Mouse (Mus musculus) limb, embryonic 15.5 days (tissue): ENCODE data around the gene Adamts14. TPM values are rescaled to one million over a fixed set of nuclear protein-coding genes. Genes with fewer than 3 reads are reported as not detected.

Experiments used
- ATAC-seq: fragments of 200-750 bp; cut with Nextera tagmentation; 2 replicates; pipeline ENCODE4 v1.8.0; 2017; ENCODE audit warnings: low read depth, moderate TSS enrichment; ENCODE audit not compliant: insufficient number of reproducible peaks, low FRiP score, low TSS enrichment
- H3K27ac ChIP-seq: fragments of 300-500 bp; sonication (generic); 2 replicates; pipeline ENCODE4 v1.5.1; 2015; ENCODE audit warnings: moderate library complexity, mild to moderate bottlenecking, inconsistent platforms
- H3K27me3 ChIP-seq: fragments of 300-500 bp; sonication (generic); 2 replicates; pipeline ENCODE4 v1.6.1; 2015; ENCODE audit warnings: inconsistent platforms
- H3K36me3 ChIP-seq: fragments of 300-500 bp; sonication (generic); 2 replicates; pipeline ENCODE4 v1.6.1; 2015; ENCODE audit warnings: inconsistent platforms
- H3K4me1 ChIP-seq: fragments of 300-500 bp; sonication (generic); 2 replicates; pipeline ENCODE4 v1.6.1; 2015; ENCODE audit warnings: inconsistent platforms
- H3K4me2 ChIP-seq: fragments of 300-500 bp; sonication (generic); 2 replicates; pipeline ENCODE4 v1.6.1; 2015; ENCODE audit warnings: mild to moderate bottlenecking, inconsistent platforms
- H3K4me3 ChIP-seq: fragments of 300-500 bp; sonication (generic); 2 replicates; pipeline ENCODE4 v1.5.1; 2015; ENCODE audit warnings: mild to moderate bottlenecking, inconsistent platforms
- H3K9ac ChIP-seq: fragments of 300-500 bp; sonication (generic); 2 replicates; pipeline ENCODE4 v1.6.1; 2015; ENCODE audit warnings: inconsistent platforms
- H3K9me3 ChIP-seq: fragments of 300-500 bp; sonication (generic); 2 replicates; pipeline ENCODE4 v1.6.1; 2016; ENCODE audit warnings: inconsistent platforms
- WGBS: fragments of 180-500 bp; shearing (Covaris S2); methylation state at CpG from one replicate; pipeline ENCODE4 v1.1.7; 2015; 5-methylcytosine and 5-hydroxymethylcytosine counted together
- polyA plus RNA-seq: library from polyadenylated mRNA; unstranded; fragments of >200 nt; fragmentation: Nextera tagmentation; extraction: Ambion mirVana; gene quantifications from 2 replicates; pipeline ENCODE4 v1.2.1, GENCODE M21; 2015

Adamts14 gene
- polyA plus RNA-seq, 1 experiment from 2014 or later, result 4.9 TPM

DNA sequence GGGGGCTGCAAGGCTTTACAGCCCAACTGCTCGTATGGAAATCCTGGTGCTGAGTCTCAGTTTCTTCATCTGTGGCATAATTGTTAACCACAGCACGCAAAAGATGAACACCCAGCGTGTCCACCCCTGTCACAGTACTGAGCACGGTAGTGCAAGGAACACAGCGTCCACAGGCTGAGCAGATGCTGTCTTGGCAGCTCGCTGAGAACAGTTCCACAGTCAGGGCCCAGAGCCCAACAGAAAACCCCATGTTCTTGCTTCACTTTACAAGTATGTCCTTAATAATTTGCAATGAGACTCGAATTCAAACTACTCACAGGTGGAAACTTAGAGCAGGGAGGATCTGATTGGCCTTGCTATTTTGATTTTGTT lies 592 bp upstream of the Adamts14 start:
- H3K4me3 ChIP-seq, result peak overlapping the region; percentile 63
- H3K27ac ChIP-seq, result peak overlapping the region; percentile 84
- no peaks in the 10 kb centered on the region for H3K36me3 ChIP-seq
- peak overlapping the region; percentile 93 for H3K4me2 ChIP-seq
- H3K9ac ChIP-seq, result peak overlapping the region; percentile 68; the same call in 1 of the 2 replicates
- no peaks in the 10 kb centered on the region for H3K27me3 ChIP-seq
- 32% methylated on average over 7 of the region's 7 CpGs for WGBS
- peaks cover 44% of the 10 kb centered on the region for H3K4me1 ChIP-seq
- no peaks in the 10 kb centered on the region for H3K9me3 ChIP-seq
- no peak for ATAC-seq

DNA sequence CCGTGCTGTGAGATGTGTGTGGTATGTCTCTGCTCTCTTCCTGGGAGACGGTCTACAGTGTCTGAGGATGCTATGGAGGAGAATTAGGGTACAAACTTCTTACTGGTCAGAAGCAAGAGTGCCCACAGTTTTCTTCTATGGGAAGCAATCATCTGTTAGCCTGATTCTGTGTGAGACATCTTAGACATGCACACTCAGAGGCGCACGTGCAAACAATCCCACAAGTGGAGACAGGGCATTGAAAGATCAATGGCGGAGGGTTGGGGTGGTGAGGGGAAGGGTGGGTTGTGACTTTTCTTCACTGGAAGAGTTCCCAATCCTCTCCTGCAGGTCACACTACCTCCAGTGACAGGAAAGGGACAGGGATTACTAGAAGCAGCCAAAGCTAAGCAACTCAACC lies 607 bp downstream of the Adamts14 start:
- H3K4me3 ChIP-seq, result peak overlapping the region; percentile 63
- peak overlapping the region; percentile 68 for H3K9ac ChIP-seq
- H3K36me3 ChIP-seq, result no peaks in the 10 kb centered on the region
- H3K27ac ChIP-seq, result peak overlapping the region; percentile 84
- no peaks in the 10 kb centered on the region for H3K27me3 ChIP-seq
- peaks cover 40% of the 10 kb centered on the region for H3K4me1 ChIP-seq
- no peaks in the 10 kb centered on the region for H3K9me3 ChIP-seq
- 34% methylated on average over 5 of the region's 5 CpGs for WGBS
- peak overlapping the region; percentile 93 for H3K4me2 ChIP-seq
- ATAC-seq, result no peak

GRCm38 (mm10) chr10:61272089-61272626 lies 1.1 kb downstream of the Adamts14 start:
- WGBS, result 53% methylated on average over 8 of the region's 8 CpGs
- Histone ChIP-seq H3K4me2 (peak overlapping the region; percentile 93), H3K4me3 (peak overlapping the region; percentile 63), H3K27me3 (no peaks in the 10 kb centered on the region), H3K27ac (peak overlapping the region; percentile 54; the same call in 1 of the 2 replicates), H3K9ac (no peak overlapping the region), H3K36me3 (no peaks in the 10 kb centered on the region), H3K9me3 (no peaks in the 10 kb centered on the region), H3K4me1 (peaks cover 40% of the 10 kb centered on the region)
- no peak for ATAC-seq

GRCm38 (mm10) chr10:61267378-61267777 lies 5.9 kb downstream of the Adamts14 start:
- Histone ChIP-seq H3K4me1 (peaks cover 20% of the 10 kb centered on the region), H3K4me2 (no peak overlapping the region), H3K27me3 (no peaks in the 10 kb centered on the region), H3K4me3 (no peak overlapping the region), H3K9ac (no peak overlapping the region), H3K36me3 (0 out of 2 replicates have a peak, but pooled peaks cover 5% of the 10 kb centered on the region), H3K9me3 (no peaks in the 10 kb centered on the region), H3K27ac (no peak overlapping the region)
- no peak for ATAC-seq
- 52% methylated on average over 5 of the region's 5 CpGs for WGBS

GRCm38 (mm10) chr10:61263606-61264005 lies 9.6 kb downstream of the Adamts14 start:
- WGBS, result 77% methylated on average over 8 of the region's 8 CpGs

GRCm38 (mm10) chr10:61261229-61262156 lies 11.7 kb downstream of the Adamts14 start:
- H3K4me1 ChIP-seq, result peaks cover 19% of the 10 kb centered on the region
- ATAC-seq, result peak; percentile 22; the same call in 1 of the 2 replicates
- no peaks in the 10 kb centered on the region for H3K9me3 ChIP-seq
- no peak overlapping the region for H3K4me3 ChIP-seq
- H3K36me3 ChIP-seq, result no peaks in the 10 kb centered on the region
- H3K27ac ChIP-seq, result no peak overlapping the region
- 52% methylated on average over 13 of the region's 13 CpGs for WGBS
- H3K4me2 ChIP-seq, result no peak overlapping the region
- no peak overlapping the region for H3K9ac ChIP-seq
- H3K27me3 ChIP-seq, result no peaks in the 10 kb centered on the region

More at GRCm38 (mm10) chr10:61263606-61264005, 9.6 kb downstream of the Adamts14 start:
- no peak overlapping the region for H3K4me3 ChIP-seq
- H3K27me3 ChIP-seq, result no peaks in the 10 kb centered on the region
- H3K4me2 ChIP-seq, result no peak overlapping the region
- 0 out of 2 replicates have a peak, but pooled peaks cover 5% of the 10 kb centered on the region for H3K36me3 ChIP-seq
- H3K9ac ChIP-seq, result no peak overlapping the region
- H3K4me1 ChIP-seq, result peaks cover 19% of the 10 kb centered on the region
- no peak for ATAC-seq
- no peaks in the 10 kb centered on the region for H3K9me3 ChIP-seq
- H3K27ac ChIP-seq, result peak overlapping the region; percentile 55; the same call in 1 of the 2 replicates

- Histone ChIP-seq H3K36me3 (no peaks in the 10 kb centered on the region), H3K4me3 (no peak overlapping the region), H3K4me2 (no peak overlapping the region), H3K27me3 (no peaks in the 10 kb centered on the region), H3K9ac (no peak overlapping the region), H3K27ac (no peak overlapping the region), H3K4me1 (peaks cover 28% of the 10 kb centered on the region), H3K9me3 (no peaks in the 10 kb centered on the region)
- WGBS, result 83% methylated on average over 1 of the region's 1 CpGs
- ATAC-seq, result no peak
Measured at GRCm38 (mm10) chr10:61258131-61258530, 15.1 kb downstream of the Adamts14 start.

DNA sequence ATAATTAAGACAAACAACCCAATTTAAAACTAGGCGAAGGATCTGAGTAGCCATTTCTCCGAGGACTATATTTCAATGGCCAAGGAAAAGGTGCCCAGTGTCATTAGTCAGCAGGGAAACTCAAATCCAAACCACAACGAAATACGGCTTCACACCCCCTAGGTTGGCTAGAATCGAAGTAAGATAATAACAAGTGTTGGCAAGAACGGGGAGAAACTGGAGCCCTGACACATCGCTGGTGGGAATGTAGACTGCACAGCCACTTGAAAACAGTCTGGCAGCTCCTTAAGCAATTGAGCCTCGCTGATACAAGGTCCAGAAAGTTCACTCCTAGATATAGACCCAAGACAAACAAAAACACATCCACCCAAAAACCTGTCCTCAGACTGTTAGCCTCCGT lies 16.6 kb downstream of the Adamts14 start:
- ATAC-seq, result no peak
- 82% methylated on average over 9 of the region's 9 CpGs for WGBS
- no peak overlapping the region for H3K9ac ChIP-seq
- no peak overlapping the region for H3K27ac ChIP-seq
- H3K36me3 ChIP-seq, result no peaks in the 10 kb centered on the region
- no peak overlapping the region for H3K4me3 ChIP-seq
- no peak overlapping the region for H3K4me2 ChIP-seq
- no peaks in the 10 kb centered on the region for H3K9me3 ChIP-seq
- H3K4me1 ChIP-seq, result peaks cover 22% of the 10 kb centered on the region
- no peaks in the 10 kb centered on the region for H3K27me3 ChIP-seq

GRCm38 (mm10) chr10:61255190-61255589 lies 18.0 kb downstream of the Adamts14 start:
- no peak overlapping the region for H3K9ac ChIP-seq
- no peak overlapping the region for H3K4me3 ChIP-seq
- H3K9me3 ChIP-seq, result no peaks in the 10 kb centered on the region
- no peak for ATAC-seq
- WGBS, result 62% methylated on average over 8 of the region's 8 CpGs
- H3K36me3 ChIP-seq, result no peaks in the 10 kb centered on the region
- no peak overlapping the region for H3K27ac ChIP-seq
- no peak overlapping the region for H3K4me2 ChIP-seq
- no peaks in the 10 kb centered on the region for H3K27me3 ChIP-seq
- H3K4me1 ChIP-seq, result peaks cover 18% of the 10 kb centered on the region

DNA sequence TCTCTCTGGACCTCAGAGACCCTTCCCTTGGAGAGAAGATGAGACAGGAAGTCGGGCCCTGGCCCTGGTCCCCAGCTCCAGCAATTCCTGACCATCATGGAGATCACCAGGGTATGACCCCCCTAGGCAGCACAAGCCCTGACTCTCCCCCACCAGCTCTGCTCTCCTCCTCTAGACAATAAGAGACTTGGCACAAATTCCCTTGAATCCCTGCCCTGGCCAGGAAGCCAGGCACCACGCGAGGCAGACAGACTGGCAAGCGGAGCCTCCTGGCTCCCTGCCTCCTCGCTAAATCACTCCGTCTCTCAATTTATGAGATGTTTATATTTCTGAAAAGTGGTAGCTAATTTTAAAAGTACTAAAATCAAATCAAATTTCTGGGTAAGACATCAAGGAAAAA lies 18.5 kb downstream of the Adamts14 start:
- Histone ChIP-seq H3K4me3 (no peak overlapping the region), H3K4me1 (peaks cover 21% of the 10 kb centered on the region), H3K36me3 (no peaks in the 10 kb centered on the region), H3K4me2 (no peak overlapping the region), H3K27ac (no peak overlapping the region), H3K27me3 (no peaks in the 10 kb centered on the region), H3K9ac (no peak overlapping the region), H3K9me3 (no peaks in the 10 kb centered on the region)
- no peak for ATAC-seq
- WGBS, result 39% methylated on average over 6 of the region's 6 CpGs

DNA sequence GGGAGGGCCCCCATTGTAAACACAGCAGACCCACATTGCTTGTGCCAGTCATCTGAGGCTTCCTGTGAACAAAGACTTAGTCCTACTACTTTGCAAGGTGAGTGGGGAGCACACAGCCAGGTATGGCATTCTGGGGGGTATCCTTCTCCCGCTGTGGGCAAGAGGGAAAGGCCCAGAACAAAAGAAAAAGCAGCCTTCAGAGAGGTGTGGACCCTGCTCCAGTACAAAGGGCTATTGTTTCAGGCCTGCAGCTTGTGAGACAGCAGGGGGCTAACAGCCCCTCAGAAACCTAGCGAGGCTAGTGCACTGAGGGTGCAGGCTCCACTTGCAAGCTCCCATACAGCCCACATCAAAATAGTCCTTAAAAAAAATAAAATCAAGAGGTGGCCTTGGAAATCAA lies 23.3 kb downstream of the Adamts14 start:
- H3K4me3 ChIP-seq, result no peak overlapping the region
- H3K9ac ChIP-seq, result no peak overlapping the region
- H3K36me3 ChIP-seq, result no peaks in the 10 kb centered on the region; the same call in 1 of the 2 replicates
- no peak overlapping the region for H3K4me2 ChIP-seq
- H3K9me3 ChIP-seq, result no peaks in the 10 kb centered on the region
- 53% methylated on average over 2 of the region's 2 CpGs for WGBS
- H3K27ac ChIP-seq, result no peak overlapping the region
- no peak for ATAC-seq
- peaks cover 17% of the 10 kb centered on the region for H3K4me1 ChIP-seq
- H3K27me3 ChIP-seq, result no peaks in the 10 kb centered on the region

GRCm38 (mm10) chr10:61248596-61249114 lies 24.6 kb downstream of the Adamts14 start:
- no peaks in the 10 kb centered on the region for H3K27me3 ChIP-seq
- no peak for ATAC-seq
- H3K9ac ChIP-seq, result no peak overlapping the region
- no peak overlapping the region for H3K4me2 ChIP-seq
- WGBS, result 72% methylated on average over 13 of the region's 13 CpGs
- H3K9me3 ChIP-seq, result no peaks in the 10 kb centered on the region
- H3K27ac ChIP-seq, result no peak overlapping the region
- no peak overlapping the region for H3K4me3 ChIP-seq
- no peaks in the 10 kb centered on the region; the same call in 1 of the 2 replicates for H3K36me3 ChIP-seq
- peaks cover 7% of the 10 kb centered on the region; the same call in 1 of the 2 replicates for H3K4me1 ChIP-seq
